Mouse (Mus musculus): ENCODE measurements at regions not wholly inside any gene's neighbourhood (a gene's known extent, or its start where the extent isn't known, plus 50 kb on each side); places are given as distances from the start of the nearest gene placed in this dataset.

DNA sequence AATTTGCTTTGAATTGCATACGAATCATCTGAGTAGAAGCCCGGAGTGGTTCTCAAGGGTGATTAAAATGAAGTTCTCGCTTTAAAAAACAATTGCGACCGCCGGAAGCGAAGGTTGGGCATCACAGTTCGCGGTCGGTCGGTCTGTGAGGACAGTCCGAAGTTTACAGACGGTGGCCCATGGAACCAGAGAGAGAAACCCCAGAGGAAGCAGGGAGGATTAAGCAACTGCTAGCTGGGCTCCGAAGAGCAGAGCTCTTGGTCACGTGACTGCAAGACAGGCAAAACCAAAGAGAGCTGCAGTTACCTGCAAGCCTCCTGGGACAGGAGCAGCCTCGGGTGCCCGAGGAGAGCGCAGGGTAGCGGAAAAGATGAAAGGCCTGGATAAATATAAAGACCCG lies 1599.3 kb upstream of the Gulo start:
- H3K27me3 ChIP-seq (replicated peaks; ENCODE audit: control insufficient read depth, insufficient read depth, low read length) = no peaks in the 10 kb centered on the region
- H3K27ac ChIP-seq (ENCODE audit: low read length) = no peak overlapping the region
- H3K4me1 ChIP-seq (ENCODE audit: control insufficient read depth, insufficient read depth, low read length) = peaks cover 3% of the 10 kb centered on the region
- peak; percentile 55 for ATAC-seq
- no peaks in the 10 kb centered on the region for H3K9me3 ChIP-seq (ENCODE audit: control insufficient read depth, low read length)
- peak overlapping the region; percentile 50 for H3K4me2 ChIP-seq (ENCODE audit: low read depth, low read length)
- peak overlapping the region; percentile 21; the same call in 1 of the 2 replicates for H3K4me3 ChIP-seq (ENCODE audit: low read length)
- H3K36me3 ChIP-seq (ENCODE audit: control insufficient read depth, insufficient read depth, low read length) = no peaks in the 10 kb centered on the region
- 23% methylated on average over 20 of the region's 20 CpGs for WGBS
- H3K9ac ChIP-seq (ENCODE audit: low read depth, low read length) = 0 out of 2 replicates have a peak overlapping the region, but pooled peaks have one; percentile 6

DNA sequence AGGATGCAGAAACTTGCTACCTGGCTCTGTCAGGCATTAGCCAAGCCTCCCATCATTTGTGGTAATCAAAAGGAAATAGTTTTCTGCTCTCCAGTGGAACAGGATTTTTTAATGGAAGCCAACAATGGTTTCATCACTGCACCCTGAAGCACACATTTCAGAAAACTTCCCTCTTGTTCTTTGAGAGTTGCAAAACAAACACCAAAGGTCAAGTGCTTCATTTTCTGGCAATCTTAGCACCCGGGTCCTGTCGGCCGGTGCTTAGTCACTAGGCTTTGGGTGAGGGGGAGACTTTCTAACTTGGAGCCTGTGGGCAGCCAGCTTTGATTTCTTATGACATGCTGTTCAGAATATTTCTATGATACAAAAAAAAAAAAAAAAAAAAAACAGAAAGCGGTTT lies 1594.0 kb upstream of the Gulo start:
- no peaks in the 10 kb centered on the region for H3K36me3 ChIP-seq (ENCODE audit: control insufficient read depth, insufficient read depth, low read length)
- H3K9ac ChIP-seq (ENCODE audit: low read depth, low read length) = no peak overlapping the region
- peaks cover 3% of the 10 kb centered on the region; the same call in 1 of the 2 replicates for H3K4me1 ChIP-seq (ENCODE audit: control insufficient read depth, insufficient read depth, low read length)
- H3K4me3 ChIP-seq (ENCODE audit: low read length) = no peak overlapping the region
- no peaks in the 10 kb centered on the region for H3K9me3 ChIP-seq (ENCODE audit: control insufficient read depth, low read length)
- WGBS = 58% methylated on average over 4 of the region's 4 CpGs
- no peaks in the 10 kb centered on the region for H3K27me3 ChIP-seq (replicated peaks; ENCODE audit: control insufficient read depth, insufficient read depth, low read length)
- no peak overlapping the region for H3K4me2 ChIP-seq (ENCODE audit: low read depth, low read length)
- H3K27ac ChIP-seq (ENCODE audit: low read length) = no peak overlapping the region
- no peak for ATAC-seq

- no peak overlapping the region for H3K9ac ChIP-seq (ENCODE audit: low read depth, low read length)
- no peak overlapping the region for H3K4me3 ChIP-seq (ENCODE audit: low read length)
- H3K36me3 ChIP-seq (ENCODE audit: control insufficient read depth, insufficient read depth, low read length) = no peaks in the 10 kb centered on the region
- WGBS = 28% methylated on average over 4 of the region's 4 CpGs
- no peaks in the 10 kb centered on the region for H3K27me3 ChIP-seq (replicated peaks; ENCODE audit: control insufficient read depth, insufficient read depth, low read length)
- no peak overlapping the region for H3K27ac ChIP-seq (ENCODE audit: low read length)
- H3K9me3 ChIP-seq (ENCODE audit: control insufficient read depth, low read length) = no peaks in the 10 kb centered on the region
- no peak for ATAC-seq
- H3K4me1 ChIP-seq (ENCODE audit: control insufficient read depth, insufficient read depth, low read length) = no peaks in the 10 kb centered on the region
- H3K4me2 ChIP-seq (ENCODE audit: low read depth, low read length) = no peak overlapping the region
These were observed 1590.7 kb upstream of the Gulo start for GRCm38 (mm10) chr14:67599734-67600133.

GRCm38 (mm10) chr14:67588627-67589026 lies 1579.6 kb upstream of the Gulo start:
- ATAC-seq = no peak
- 82% methylated on average over 11 of the region's 11 CpGs for WGBS
- Histone ChIP-seq H3K36me3 (ENCODE audit: control insufficient read depth, insufficient read depth, low read length) (no peaks in the 10 kb centered on the region), H3K27me3 (replicated peaks; ENCODE audit: control insufficient read depth, insufficient read depth, low read length) (no peaks in the 10 kb centered on the region), H3K27ac (ENCODE audit: low read length) (no peak overlapping the region), H3K4me1 (ENCODE audit: control insufficient read depth, insufficient read depth, low read length) (no peaks in the 10 kb centered on the region), H3K9ac (ENCODE audit: low read depth, low read length) (no peak overlapping the region), H3K9me3 (ENCODE audit: control insufficient read depth, low read length) (no peaks in the 10 kb centered on the region), H3K4me2 (ENCODE audit: low read depth, low read length) (no peak overlapping the region), H3K4me3 (ENCODE audit: low read length) (no peak overlapping the region)

- Histone ChIP-seq H3K4me2 (ENCODE audit: low read depth, low read length) (no peak overlapping the region), H3K36me3 (ENCODE audit: control insufficient read depth, insufficient read depth, low read length) (no peaks in the 10 kb centered on the region), H3K27ac (ENCODE audit: low read length) (no peak overlapping the region), H3K4me3 (ENCODE audit: low read length) (no peak overlapping the region), H3K27me3 (replicated peaks; ENCODE audit: control insufficient read depth, insufficient read depth, low read length) (no peaks in the 10 kb centered on the region), H3K9me3 (ENCODE audit: control insufficient read depth, low read length) (no peaks in the 10 kb centered on the region), H3K4me1 (ENCODE audit: control insufficient read depth, insufficient read depth, low read length) (no peaks in the 10 kb centered on the region), H3K9ac (ENCODE audit: low read depth, low read length) (no peak overlapping the region)
- ATAC-seq = no peak
- 58% methylated on average over 14 of the region's 14 CpGs for WGBS
These were observed 1575.5 kb upstream of the Gulo start for GRCm38 (mm10) chr14:67584456-67585048.

DNA sequence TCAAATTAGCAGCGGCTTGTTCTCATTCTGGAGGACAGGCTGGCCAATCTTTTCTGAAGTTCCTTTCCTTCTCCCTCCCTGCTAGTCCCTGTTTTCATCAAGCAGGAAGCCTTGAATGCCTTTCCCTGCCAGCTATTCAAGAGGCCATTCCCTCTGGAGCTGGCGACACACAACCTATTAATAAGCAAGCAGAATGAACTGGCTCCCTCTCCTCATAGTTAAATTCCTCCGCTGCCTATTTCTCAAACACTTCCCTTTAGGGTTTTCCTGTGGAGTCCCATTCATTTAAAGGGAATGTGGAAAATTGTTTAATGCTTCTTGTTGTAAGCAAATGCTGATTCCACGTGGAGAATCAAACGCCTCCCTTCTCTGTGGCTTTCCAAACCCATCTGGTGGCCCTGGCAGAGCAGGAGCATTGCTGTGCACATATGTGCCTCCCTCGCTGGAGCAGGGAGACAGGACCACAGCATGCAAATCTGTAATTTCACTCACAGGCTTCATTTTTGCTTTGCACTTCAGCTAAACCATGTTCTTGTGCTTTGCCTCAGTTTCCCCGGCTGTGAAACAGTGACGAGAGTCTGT lies 1573.3 kb upstream of the Gulo start:
- Histone ChIP-seq H3K4me1 (ENCODE audit: control insufficient read depth, insufficient read depth, low read length) (no peaks in the 10 kb centered on the region), H3K9me3 (ENCODE audit: control insufficient read depth, low read length) (peaks cover 3% of the 10 kb centered on the region; the same call in 1 of the 2 replicates), H3K27ac (ENCODE audit: low read length) (no peak overlapping the region), H3K4me3 (ENCODE audit: low read length) (no peak overlapping the region), H3K9ac (ENCODE audit: low read depth, low read length) (no peak overlapping the region), H3K36me3 (ENCODE audit: control insufficient read depth, insufficient read depth, low read length) (no peaks in the 10 kb centered on the region), H3K27me3 (replicated peaks; ENCODE audit: control insufficient read depth, insufficient read depth, low read length) (no peaks in the 10 kb centered on the region), H3K4me2 (ENCODE audit: low read depth, low read length) (no peak overlapping the region)
- ATAC-seq = no peak
- 66% methylated on average over 8 of the region's 8 CpGs for WGBS

DNA sequence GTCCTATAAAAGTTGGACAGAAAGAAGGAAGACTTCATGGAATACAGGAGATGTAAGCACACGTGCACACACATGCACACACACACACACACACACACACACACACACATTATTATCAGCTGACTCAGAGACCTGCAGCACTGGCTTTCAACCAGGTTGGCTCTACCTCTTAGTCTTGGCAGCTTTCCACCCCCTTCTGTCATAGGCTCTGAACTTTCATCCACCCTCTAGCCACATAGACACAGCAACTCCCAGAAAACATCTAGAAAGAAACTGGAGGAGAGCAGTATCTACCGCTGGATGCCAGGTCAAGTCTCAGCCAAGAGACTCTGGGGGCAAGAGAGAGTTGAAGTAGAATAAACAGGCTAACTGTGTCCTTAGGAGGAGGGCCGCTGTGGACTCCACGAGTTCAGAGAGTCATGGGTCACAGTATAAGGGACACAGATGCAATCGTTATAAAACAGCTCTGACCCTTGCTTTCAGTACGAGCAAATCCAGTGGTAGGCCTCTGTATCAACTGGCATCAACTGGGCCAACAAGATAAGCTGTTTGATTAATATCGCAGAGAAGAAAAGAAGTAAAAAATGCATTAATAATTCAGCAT lies 1565.4 kb upstream of the Gulo start:
- Histone ChIP-seq H3K27me3 (replicated peaks; ENCODE audit: control insufficient read depth, insufficient read depth, low read length) (no peaks in the 10 kb centered on the region), H3K4me3 (ENCODE audit: low read length) (no peak overlapping the region), H3K9me3 (ENCODE audit: control insufficient read depth, low read length) (peaks cover 3% of the 10 kb centered on the region; the same call in 1 of the 2 replicates), H3K36me3 (ENCODE audit: control insufficient read depth, insufficient read depth, low read length) (no peaks in the 10 kb centered on the region), H3K4me1 (ENCODE audit: control insufficient read depth, insufficient read depth, low read length) (no peaks in the 10 kb centered on the region), H3K27ac (ENCODE audit: low read length) (no peak overlapping the region), H3K9ac (ENCODE audit: low read depth, low read length) (no peak overlapping the region), H3K4me2 (ENCODE audit: low read depth, low read length) (no peak overlapping the region)
- ATAC-seq = no peak
- 78% methylated on average over 7 of the region's 7 CpGs for WGBS

GRCm38 (mm10) chr14:67573451-67573995 lies 1564.5 kb upstream of the Gulo start:
- H3K27me3 ChIP-seq (replicated peaks; ENCODE audit: control insufficient read depth, insufficient read depth, low read length) = no peaks in the 10 kb centered on the region
- no peak for ATAC-seq
- H3K36me3 ChIP-seq (ENCODE audit: control insufficient read depth, insufficient read depth, low read length) = no peaks in the 10 kb centered on the region
- no peak overlapping the region for H3K9ac ChIP-seq (ENCODE audit: low read depth, low read length)
- no peak overlapping the region for H3K27ac ChIP-seq (ENCODE audit: low read length)
- 78% methylated on average over 12 of the region's 12 CpGs for WGBS
- no peaks in the 10 kb centered on the region for H3K9me3 ChIP-seq (ENCODE audit: control insufficient read depth, low read length)
- H3K4me3 ChIP-seq (ENCODE audit: low read length) = no peak overlapping the region
- no peak overlapping the region for H3K4me2 ChIP-seq (ENCODE audit: low read depth, low read length)
- H3K4me1 ChIP-seq (ENCODE audit: control insufficient read depth, insufficient read depth, low read length) = no peaks in the 10 kb centered on the region

DNA sequence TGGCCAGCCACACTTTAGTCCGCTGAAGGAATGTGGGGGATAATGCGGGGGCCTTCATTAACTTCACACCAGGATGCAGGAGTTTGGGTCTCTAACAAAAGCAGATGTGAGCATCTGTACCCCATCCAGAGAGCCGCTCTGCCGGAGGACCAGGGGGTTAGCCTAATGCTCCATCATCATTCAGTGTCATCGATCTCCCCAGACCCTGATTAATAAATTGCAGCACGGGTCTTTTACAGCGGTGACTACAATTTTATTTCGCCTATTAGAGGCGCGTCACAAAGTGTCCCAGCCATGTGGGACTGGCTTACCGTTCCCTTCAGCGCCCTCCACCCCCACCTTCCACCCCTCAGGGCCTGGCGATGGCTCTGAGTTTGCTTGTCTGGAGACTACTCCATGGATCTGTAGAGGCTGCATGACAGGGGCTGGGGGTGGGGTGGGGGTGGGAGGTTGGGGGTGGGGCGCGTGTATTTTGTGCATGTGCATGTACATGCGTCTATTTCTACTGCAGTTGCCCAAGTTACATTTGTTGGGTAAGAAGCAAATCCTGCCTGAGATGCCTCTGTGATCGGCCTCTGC lies 1560.8 kb upstream of the Gulo start:
- Histone ChIP-seq H3K27ac (ENCODE audit: low read length) (no peak overlapping the region), H3K36me3 (ENCODE audit: control insufficient read depth, insufficient read depth, low read length) (no peaks in the 10 kb centered on the region), H3K4me3 (ENCODE audit: low read length) (no peak overlapping the region), H3K9me3 (ENCODE audit: control insufficient read depth, low read length) (no peaks in the 10 kb centered on the region), H3K9ac (ENCODE audit: low read depth, low read length) (no peak overlapping the region), H3K4me1 (ENCODE audit: control insufficient read depth, insufficient read depth, low read length) (no peaks in the 10 kb centered on the region), H3K4me2 (ENCODE audit: low read depth, low read length) (no peak overlapping the region), H3K27me3 (replicated peaks; ENCODE audit: control insufficient read depth, insufficient read depth, low read length) (no peaks in the 10 kb centered on the region)
- 42% methylated on average over 17 of the region's 17 CpGs for WGBS
- no peak for ATAC-seq

All from intestine, embryonic 16.5 days (tissue).